Mouse (Mus musculus) ES-E14 (cell line): ENCODE data around the gene Mypn.

Source experiments
- HCFC1 ChIP-seq: IDR thresholded peaks from 2 replicates; pipeline ENCODE4 v1.6.1; 2012; ENCODE audit warnings: low read length, inconsistent platforms, borderline replicate concordance; ENCODE audit not compliant: insufficient read depth
- ZNF384 ChIP-seq: IDR thresholded peaks from 2 replicates; pipeline ENCODE4 v1.6.1; 2012; ENCODE audit warnings: low read depth, low read length, inconsistent platforms

GRCm38 (mm10) chr10:63172089-63172488, 31.7 kb downstream of the Mypn start:
- TF ChIP-seq ZNF384 (no peak), HCFC1 (no peak)
